Comparison of ENCODE assay signal across 8 mouse cellular contexts in the genomic region with DNA sequence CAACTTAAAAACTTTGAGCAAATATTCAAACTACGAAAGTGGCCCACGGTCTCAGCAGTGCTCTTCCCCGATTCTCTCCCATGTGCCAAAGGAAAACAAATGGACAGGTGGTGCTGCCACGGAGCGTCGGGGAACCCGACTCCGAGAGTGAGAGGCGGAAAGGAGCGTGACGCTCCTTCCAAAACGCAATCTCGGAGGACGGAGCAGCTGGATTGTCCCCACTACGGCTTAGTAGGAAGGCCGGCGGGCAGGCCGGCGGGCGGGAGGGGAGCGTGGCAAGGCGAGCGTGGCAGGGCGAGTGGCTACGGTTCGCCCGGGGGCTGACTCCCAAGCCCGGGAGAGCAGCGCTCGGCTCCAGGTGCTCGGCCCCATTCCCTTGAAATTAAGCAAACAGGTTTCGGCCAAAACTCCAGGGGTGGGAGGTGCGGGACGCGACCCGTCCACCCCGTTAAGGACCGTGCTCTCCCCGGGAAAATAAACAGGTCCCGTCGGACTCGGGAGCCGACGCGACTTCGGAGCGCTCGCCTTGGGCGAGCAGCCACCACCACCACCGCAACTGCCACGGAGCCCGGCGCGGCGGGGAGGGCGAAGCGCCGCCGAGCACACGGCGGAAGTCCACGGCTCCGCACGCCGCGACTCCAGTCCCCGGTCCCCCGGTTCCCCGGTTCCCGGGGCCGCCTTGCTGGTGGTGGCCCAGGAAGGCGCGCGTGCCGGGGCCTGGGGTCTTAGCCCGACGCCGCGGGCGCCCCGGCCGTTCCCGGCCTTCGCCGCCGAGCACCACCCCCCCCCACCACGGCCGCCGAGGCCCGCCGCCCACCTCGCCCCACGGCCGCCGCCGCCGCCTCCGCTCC. TPM values are rescaled to one million over a fixed set of nuclear protein-coding genes. Genes with fewer than 3 reads are reported as not detected.
DNase-seq lines count a peak whose midpoint lies in the region; ATAC-seq and TF ChIP-seq lines count a peak whose summit lies in the region.

No protein-coding gene starts in this region.

- H3K27me3 ChIP-seq in embryonic facial prominence, embryonic 14.5 days (replicated peaks; ENCODE audit: control insufficient read depth, insufficient read depth, low read length) = peaks cover 23% of the 10 kb centered on the region
- H3K27me3 ChIP-seq in heart, adult 2 months (ENCODE audit: control insufficient read depth, insufficient read depth, low read length) = no peaks in the 10 kb centered on the region
- H3K27me3 ChIP-seq in liver, adult 2 months (ENCODE audit: control insufficient read depth, insufficient read depth, low read length) = no peaks in the 10 kb centered on the region
- peaks cover 13% of the 10 kb centered on the region; the same call in 1 of the 2 replicates for H3K27me3 ChIP-seq in stomach, embryonic 15.5 days (replicated peaks)

- intact Hi-C loops in heart, adult 2 months (cut with DNase I) = no loop called here

- peak overlapping the region; percentile 99 for H3K9ac ChIP-seq in embryonic facial prominence, embryonic 14.5 days (ENCODE audit: low read depth, low read length)
- peak overlapping the region; percentile 92 for H3K9ac ChIP-seq in heart, adult 2 months (ENCODE audit: low read depth, low read length)
- H3K9ac ChIP-seq in liver, adult 2 months (ENCODE audit: low read depth, low read length) = peak overlapping the region; percentile 85
- peak overlapping the region; percentile 97 for H3K9ac ChIP-seq in stomach, embryonic 15.5 days

- H3K4me1 ChIP-seq in embryonic facial prominence, embryonic 14.5 days (ENCODE audit: control insufficient read depth, insufficient read depth, low read length) = peaks cover 20% of the 10 kb centered on the region
- H3K4me1 ChIP-seq in heart, adult 2 months (ENCODE audit: control insufficient read depth, insufficient read depth, low read length) = peaks cover 13% of the 10 kb centered on the region
- peaks cover 13% of the 10 kb centered on the region for H3K4me1 ChIP-seq in liver, adult 2 months (ENCODE audit: control insufficient read depth, insufficient read depth, low read length)
- H3K4me1 ChIP-seq in stomach, embryonic 15.5 days = 0 out of 2 replicates have a peak, but pooled peaks cover 13% of the 10 kb centered on the region

- TF ChIP-seq POLR2A in heart, adult 2 months (IDR thresholded peaks at IDR 0.05; ENCODE audit: insufficient read depth, low read depth, low read length) = no peak
- TF ChIP-seq POLR2A in liver, adult 2 months (IDR thresholded peaks at IDR 0.05; ENCODE audit: extremely low read depth, insufficient read depth, low read length) = no peak

- H3K79me2 ChIP-seq in heart, adult 2 months (replicated peaks; ENCODE audit: control insufficient read depth, insufficient read depth, low read length) = peaks cover 2% of the 10 kb centered on the region; the same call in 1 of the 2 replicates
- H3K79me2 ChIP-seq in liver, adult 2 months (ENCODE audit: control insufficient read depth, insufficient read depth, low read length) = peaks cover 11% of the 10 kb centered on the region

- no peak for TF ChIP-seq CTCF in heart, adult 2 months (IDR thresholded peaks at IDR 0.05)
- no peak for TF ChIP-seq CTCF in liver, adult 2 months (IDR thresholded peaks at IDR 0.05; ENCODE audit: low read depth, low read length)

- 0% methylated on average over 36 of the region's 98 CpGs for WGBS in embryonic facial prominence, embryonic 14.5 days
- under 1% methylated on average over 66 of the region's 98 CpGs for WGBS in heart, adult 2 months
- WGBS in liver, adult 2 months = under 1% methylated on average over 90 of the region's 98 CpGs
- under 1% methylated on average over 77 of the region's 98 CpGs for WGBS in stomach, embryonic 15.5 days

- peak overlapping the region; percentile 92 for H3K4me3 ChIP-seq in embryonic facial prominence, embryonic 14.5 days (ENCODE audit: low read depth, low read length)
- peak overlapping the region; percentile 81 for H3K4me3 ChIP-seq in heart, adult 2 months
- H3K4me3 ChIP-seq in liver, adult 2 months (ENCODE audit: insufficient read depth, low read depth, low read length) = peak overlapping the region; percentile 87
- peak overlapping the region; percentile 92 for H3K4me3 ChIP-seq in stomach, embryonic 15.5 days (replicated peaks)

- peak overlapping the region; percentile 56 for H3K4me2 ChIP-seq in embryonic facial prominence, embryonic 14.5 days (ENCODE audit: low read depth, low read length)
- peak overlapping the region; percentile 75 for H3K4me2 ChIP-seq in stomach, embryonic 15.5 days

- ATAC-seq in embryonic facial prominence, embryonic 14.5 days (ENCODE audit: low read depth) = no peak; the same call in 1 of the 2 replicates
- no peak for ATAC-seq in stomach, embryonic 15.5 days (ENCODE audit: insufficient read depth, low FRiP score, low read depth)

- no peak for TF ChIP-seq EP300 in heart, adult 2 months (IDR thresholded peaks at IDR 0.05; ENCODE audit: insufficient read depth, low read depth, low read length)

- H3K27ac ChIP-seq in embryonic facial prominence, embryonic 14.5 days (replicated peaks; ENCODE audit: low read depth, low read length) = peak overlapping the region; percentile 98
- peak overlapping the region; percentile 95 for H3K27ac ChIP-seq in heart, adult 2 months
- H3K27ac ChIP-seq in liver, adult 2 months (replicated peaks; ENCODE audit: insufficient read depth, low read depth, low read length) = peak overlapping the region; percentile 59
- peak overlapping the region; percentile 99 for H3K27ac ChIP-seq in stomach, embryonic 15.5 days

- no peaks in the 10 kb centered on the region for H3K36me3 ChIP-seq in embryonic facial prominence, embryonic 14.5 days (ENCODE audit: control insufficient read depth, insufficient read depth, low read length)
- peaks cover 26% of the 10 kb centered on the region for H3K36me3 ChIP-seq in heart, adult 2 months (ENCODE audit: control insufficient read depth, insufficient read depth, low read length)
- 0 out of 2 replicates have a peak, but pooled peaks cover 2% of the 10 kb centered on the region for H3K36me3 ChIP-seq in liver, adult 2 months (ENCODE audit: control insufficient read depth, insufficient read depth, low read length)
- H3K36me3 ChIP-seq in stomach, embryonic 15.5 days = no peaks in the 10 kb centered on the region

- DNase-seq in 416B (ENCODE audit: low read depth) = peak; percentile 33
- DNase-seq in adrenal gland, postnatal 36 days = peak; percentile 59 to 64
- DNase-seq in embryonic facial prominence, embryonic 14.5 days (ENCODE audit: low spot score) = peak; percentile 68
- peak; percentile 55 to 66 for DNase-seq in heart, adult 2 months
- DNase-seq in kidney, adult 9 months = peak; percentile 28
- peak; percentile 64 for DNase-seq in liver, adult 2 months (ENCODE audit: extremely low read depth, low read depth, low spot score)
- DNase-seq in neural tube, embryonic 10.5 days (ENCODE audit: extremely low spot score, low spot score) = peak; percentile 55

- no peaks in the 10 kb centered on the region for H3K9me3 ChIP-seq in embryonic facial prominence, embryonic 14.5 days (ENCODE audit: control insufficient read depth, low read length)
- no peaks in the 10 kb centered on the region for H3K9me3 ChIP-seq in stomach, embryonic 15.5 days

RNA-seq across cellular contexts. Expression of a gene that starts 1.0 kb away (rescaled TPM):
- 10 to 100 TPM; 78.1 to 95.5 TPM for total RNA-seq in adrenal gland, postnatal 36 days (2021)
- polyA plus RNA-seq in embryonic facial prominence, embryonic 14.5 days (2014; fragmentation: Nextera tagmentation; extraction: Ambion mirVana) = 90.0 and 94.1 TPM in 2 replicates
- 10 to 100 TPM; 49.1 to 50.9 TPM for total RNA-seq in heart, adult 2 months (2021)
- polyA plus RNA-seq in heart, adult 2 months (2012; rRNA removed) = 4.4 and 11.2 TPM in 2 replicates
- total RNA-seq in liver, adult 2 months (2014; rRNA removed) = 30.4 and 37.8 TPM in 2 replicates
- polyA plus RNA-seq in liver, adult 2 months (2012; rRNA removed) = 1.6 and 1.8 TPM in 2 replicates
- polyA plus RNA-seq in stomach, embryonic 15.5 days (2015; fragmentation: Nextera tagmentation; extraction: Ambion mirVana) = 67.4 and 77.0 TPM in 2 replicates
